Mouse (Mus musculus) heart, embryonic 12.5 days (tissue): ENCODE data around the gene Heg1. TPM values are rescaled to one million over a fixed set of nuclear protein-coding genes. Genes with fewer than 3 reads are reported as not detected.
A peak's percentile ranks its signal among the peaks of the same experiment; 100 is the strongest.

Experiments
- ATAC-seq: fragments of 200-750 bp; cut with Nextera tagmentation; 2 replicates; pipeline ENCODE4 v1.8.0; 2017; ENCODE audit warnings: moderate TSS enrichment, moderate library complexity; ENCODE audit not compliant: insufficient number of reproducible peaks, low FRiP score
- H3K27ac ChIP-seq: fragments of 300-500 bp; sonication (generic); 2 replicates; pipeline ENCODE4 v1.5.1; 2016; ENCODE audit warnings: mild to moderate bottlenecking, moderate library complexity; ENCODE audit not compliant: poor library complexity, severe bottlenecking
- H3K27me3 ChIP-seq: fragments of 300-500 bp; sonication (generic); replicated peaks from 2 replicates; pipeline ENCODE4 v1.6.1; 2016; ENCODE audit warnings: mild to moderate bottlenecking, moderate library complexity
- H3K36me3 ChIP-seq: fragments of 300-500 bp; sonication (generic); 2 replicates; pipeline ENCODE4 v1.6.1; 2016; ENCODE audit warnings: mild to moderate bottlenecking, moderate library complexity
- H3K4me1 ChIP-seq: fragments of 300-500 bp; sonication (generic); replicated peaks from 2 replicates; pipeline ENCODE4 v1.6.1; 2016; ENCODE audit warnings: mild to moderate bottlenecking
- H3K4me2 ChIP-seq: fragments of 300-500 bp; sonication (generic); 2 replicates; pipeline ENCODE4 v1.6.1; 2016; ENCODE audit warnings: mild to moderate bottlenecking, moderate library complexity
- H3K4me3 ChIP-seq: fragments of 300-500 bp; sonication (generic); 2 replicates; pipeline ENCODE4 v1.5.1; 2016; ENCODE audit warnings: mild to moderate bottlenecking
- H3K9ac ChIP-seq: fragments of 300-500 bp; sonication (generic); 2 replicates; pipeline ENCODE4 v1.6.1; 2016; ENCODE audit warnings: mild to moderate bottlenecking, moderate library complexity
- H3K9me3 ChIP-seq: fragments of 300-500 bp; sonication (generic); replicated peaks from 2 replicates; pipeline ENCODE4 v1.6.1; 2016; ENCODE audit warnings: mild to moderate bottlenecking, moderate library complexity
- WGBS: fragments of 180-500 bp; shearing (Covaris S2); methylation state at CpG from one replicate; pipeline ENCODE4 v1.1.7; 2016; 5-methylcytosine and 5-hydroxymethylcytosine counted together
- polyA plus RNA-seq: library from polyadenylated mRNA; unstranded; fragments of >200 nt; fragmentation: Nextera tagmentation; extraction: Ambion mirVana; gene quantifications from 2 replicates; pipeline ENCODE4 v1.2.1, GENCODE M21; 2016

Gene Heg1
- polyA plus RNA-seq, 1 experiment from 2014 or later: 48.3 TPM

DNA sequence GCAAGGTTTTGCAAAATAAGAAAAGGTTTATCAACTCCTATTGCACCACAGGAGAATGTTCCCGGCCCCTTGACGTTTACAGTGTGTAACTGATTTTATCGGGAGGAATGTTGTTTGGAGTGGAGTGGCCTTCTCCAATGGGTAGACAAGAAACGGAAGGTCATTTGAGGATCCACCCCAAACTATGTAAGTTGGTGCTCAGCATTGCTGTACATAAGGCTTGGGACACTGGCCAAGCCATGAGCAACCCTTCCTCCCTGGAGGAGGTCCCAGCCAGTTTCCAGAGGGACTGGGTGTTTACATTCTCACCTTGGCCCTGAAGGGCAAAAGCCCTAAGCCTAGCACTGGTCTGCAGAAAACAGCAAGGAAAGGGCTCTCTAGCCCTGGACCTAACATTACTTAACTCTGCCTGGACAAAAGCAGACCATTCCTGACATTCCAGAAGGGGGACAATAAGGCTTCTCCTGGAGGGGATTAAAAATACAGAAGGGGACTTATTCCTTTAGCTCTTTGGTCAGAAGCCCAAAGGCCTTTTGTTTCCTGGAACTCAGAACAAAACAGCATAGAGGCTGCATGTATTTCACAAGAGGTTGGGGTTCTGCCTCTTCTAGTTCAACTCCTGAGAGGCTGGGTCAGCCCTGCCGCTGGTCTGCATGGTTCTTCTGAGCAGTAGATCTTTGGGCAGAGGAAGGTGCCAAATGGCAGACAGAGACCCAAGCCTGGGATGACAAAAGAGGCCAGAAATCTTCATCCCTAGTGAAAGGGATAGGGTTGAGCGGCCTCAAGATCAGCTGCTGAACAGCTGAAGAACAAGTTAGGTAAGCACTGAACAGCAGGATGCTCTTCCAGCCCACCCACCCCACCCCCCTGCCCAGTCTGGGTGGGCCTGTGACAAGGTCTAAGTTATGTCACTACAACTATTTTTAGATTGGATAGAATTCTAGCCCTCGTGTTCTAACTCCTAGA is 7.5 kb upstream of the Heg1 start:
- peak; percentile 36; the same call in 1 of the 2 replicates for ATAC-seq

DNA sequence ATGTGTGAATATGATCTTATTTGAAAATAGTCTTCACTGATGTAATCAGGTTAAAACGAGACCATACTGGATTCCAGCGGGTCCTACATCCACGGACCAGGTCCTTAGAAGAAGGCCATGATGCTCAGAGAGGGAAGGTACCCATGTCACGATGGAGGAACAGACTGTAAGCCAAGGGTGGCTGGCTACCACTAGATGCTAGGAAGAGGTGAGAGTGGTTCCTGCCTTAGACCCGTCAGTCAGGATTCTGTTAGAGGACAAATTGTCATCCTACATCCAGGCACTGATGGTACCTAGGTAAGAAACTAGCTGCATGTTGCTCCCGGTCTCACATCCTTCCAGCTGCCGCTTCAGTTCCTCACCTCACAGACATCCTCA is 6.9 kb upstream of the Heg1 start:
- Histone ChIP-seq H3K4me3 (no peak overlapping the region), H3K4me2 (no peak overlapping the region), H3K36me3 (no peaks in the 10 kb centered on the region), H3K4me1 (peaks cover 35% of the 10 kb centered on the region), H3K27me3 (no peaks in the 10 kb centered on the region), H3K9ac (no peak overlapping the region), H3K9me3 (0 out of 2 replicates have a peak, but pooled peaks cover 3% of the 10 kb centered on the region), H3K27ac (no peak overlapping the region)
- WGBS: 85% methylated on average over 7 of the region's 7 CpGs
- no peak for ATAC-seq

More for the DNA sequence above, 7.5 kb upstream of the Heg1 start:
- 0 out of 2 replicates have a peak overlapping the region, but pooled peaks have one; percentile 18 for H3K27ac ChIP-seq
- H3K4me3 ChIP-seq: no peak overlapping the region
- 0 out of 2 replicates have a peak, but pooled peaks cover 3% of the 10 kb centered on the region for H3K9me3 ChIP-seq
- WGBS: 45% methylated on average over 7 of the region's 7 CpGs
- no peak overlapping the region for H3K9ac ChIP-seq
- peaks cover 35% of the 10 kb centered on the region for H3K4me1 ChIP-seq
- H3K4me2 ChIP-seq: no peak overlapping the region
- H3K27me3 ChIP-seq: no peaks in the 10 kb centered on the region
- H3K36me3 ChIP-seq: no peaks in the 10 kb centered on the region

- Histone ChIP-seq H3K27me3 (no peaks in the 10 kb centered on the region), H3K4me1 (peaks cover 35% of the 10 kb centered on the region), H3K36me3 (no peaks in the 10 kb centered on the region), H3K4me2 (no peak overlapping the region), H3K9me3 (0 out of 2 replicates have a peak, but pooled peaks cover 3% of the 10 kb centered on the region), H3K27ac (no peak overlapping the region), H3K4me3 (no peak overlapping the region), H3K9ac (no peak overlapping the region)
- ATAC-seq: no peak
- WGBS: 84% methylated on average over 5 of the region's 5 CpGs
Measured at GRCm38 (mm10) chr16:33677901-33678300, 6.3 kb upstream of the Heg1 start.

DNA sequence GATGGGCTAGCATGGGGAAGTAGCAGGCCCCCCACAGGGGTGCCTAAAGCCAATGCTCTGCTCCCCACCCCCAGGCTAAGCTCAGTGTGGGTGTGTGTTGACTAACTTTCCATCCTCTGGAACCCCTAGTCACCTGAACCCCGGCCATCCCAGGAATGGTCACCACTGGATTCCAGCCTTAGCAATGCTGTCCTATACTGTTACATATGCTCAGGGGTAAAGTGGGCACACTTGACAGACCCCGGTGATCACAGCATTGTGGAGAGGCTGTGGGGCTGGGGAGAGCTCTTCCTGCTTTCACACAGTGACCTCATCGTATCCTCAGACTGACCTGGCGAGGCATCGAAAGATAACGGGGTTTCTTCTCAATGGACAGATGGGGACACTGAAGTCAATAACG is 3.9 kb upstream of the Heg1 start:
- ATAC-seq: no peak
- Histone ChIP-seq H3K27ac (no peak overlapping the region), H3K9ac (no peak overlapping the region), H3K4me2 (no peak overlapping the region), H3K4me1 (peaks cover 32% of the 10 kb centered on the region), H3K9me3 (no peaks in the 10 kb centered on the region), H3K27me3 (no peaks in the 10 kb centered on the region), H3K4me3 (no peak overlapping the region), H3K36me3 (no peaks in the 10 kb centered on the region)
- WGBS: 66% methylated on average over 7 of the region's 7 CpGs

DNA sequence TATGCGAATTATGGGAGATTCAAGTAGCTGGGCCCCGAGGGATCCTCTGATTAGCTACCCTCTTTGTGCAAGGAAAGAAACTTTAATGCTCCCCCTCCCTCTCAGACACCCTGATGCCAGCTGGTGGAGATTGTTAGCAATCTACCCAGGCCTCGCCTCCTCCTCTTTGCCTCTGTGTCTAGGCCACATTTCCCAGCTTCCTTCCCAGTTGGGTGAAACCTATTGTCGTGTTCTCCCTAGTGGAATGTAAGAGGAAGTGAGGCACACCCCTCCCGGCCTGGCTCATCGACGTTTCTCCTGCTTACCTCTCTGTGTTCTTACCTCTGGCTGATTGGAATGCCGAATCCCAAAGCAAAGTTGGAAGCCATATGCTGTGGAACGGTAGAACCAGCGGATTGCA is 3.4 kb upstream of the Heg1 start:
- Histone ChIP-seq H3K4me3 (no peak overlapping the region), H3K9ac (no peak overlapping the region), H3K36me3 (no peaks in the 10 kb centered on the region), H3K27me3 (no peaks in the 10 kb centered on the region), H3K9me3 (no peaks in the 10 kb centered on the region), H3K4me1 (peaks cover 30% of the 10 kb centered on the region), H3K27ac (no peak overlapping the region), H3K4me2 (no peak overlapping the region)
- 52% methylated on average over 10 of the region's 10 CpGs for WGBS
- no peak for ATAC-seq

DNA sequence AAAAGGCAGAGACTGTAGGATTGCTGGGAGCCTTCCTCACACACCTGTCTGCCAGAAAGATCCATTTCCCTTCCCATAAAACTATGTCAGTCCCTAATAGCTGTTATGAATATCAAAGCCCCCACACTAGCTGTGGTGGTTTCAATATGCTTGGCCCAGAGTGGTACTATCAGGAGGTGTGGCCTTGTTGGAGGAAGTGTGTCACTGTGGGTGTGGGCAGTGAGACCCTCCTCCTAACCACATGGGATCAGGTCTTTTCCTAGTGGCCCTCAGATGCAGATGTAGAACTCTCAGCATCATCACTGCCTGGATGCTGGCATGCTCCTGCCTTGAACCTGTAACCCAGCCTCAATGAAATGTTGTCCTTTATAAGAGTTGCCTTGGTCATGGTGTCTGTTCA is 2.5 kb upstream of the Heg1 start:
- Histone ChIP-seq H3K27me3 (no peaks in the 10 kb centered on the region), H3K4me1 (peaks cover 31% of the 10 kb centered on the region)

GRCm38 (mm10) chr16:33682651-33683050 is 1.5 kb upstream of the Heg1 start:
- no peak for ATAC-seq
- Histone ChIP-seq H3K4me2 (no peak overlapping the region), H3K4me1 (peaks cover 34% of the 10 kb centered on the region), H3K27me3 (no peaks in the 10 kb centered on the region), H3K9me3 (no peaks in the 10 kb centered on the region), H3K27ac (no peak overlapping the region), H3K9ac (no peak overlapping the region), H3K4me3 (no peak overlapping the region), H3K36me3 (no peaks in the 10 kb centered on the region)
- 81% methylated on average over 3 of the region's 3 CpGs for WGBS

More for the DNA sequence above, 2.5 kb upstream of the Heg1 start:
- Histone ChIP-seq H3K27ac (no peak overlapping the region), H3K36me3 (no peaks in the 10 kb centered on the region), H3K9ac (no peak overlapping the region), H3K4me3 (no peak overlapping the region), H3K9me3 (no peaks in the 10 kb centered on the region), H3K4me2 (no peak overlapping the region)
- no peak for ATAC-seq

DNA sequence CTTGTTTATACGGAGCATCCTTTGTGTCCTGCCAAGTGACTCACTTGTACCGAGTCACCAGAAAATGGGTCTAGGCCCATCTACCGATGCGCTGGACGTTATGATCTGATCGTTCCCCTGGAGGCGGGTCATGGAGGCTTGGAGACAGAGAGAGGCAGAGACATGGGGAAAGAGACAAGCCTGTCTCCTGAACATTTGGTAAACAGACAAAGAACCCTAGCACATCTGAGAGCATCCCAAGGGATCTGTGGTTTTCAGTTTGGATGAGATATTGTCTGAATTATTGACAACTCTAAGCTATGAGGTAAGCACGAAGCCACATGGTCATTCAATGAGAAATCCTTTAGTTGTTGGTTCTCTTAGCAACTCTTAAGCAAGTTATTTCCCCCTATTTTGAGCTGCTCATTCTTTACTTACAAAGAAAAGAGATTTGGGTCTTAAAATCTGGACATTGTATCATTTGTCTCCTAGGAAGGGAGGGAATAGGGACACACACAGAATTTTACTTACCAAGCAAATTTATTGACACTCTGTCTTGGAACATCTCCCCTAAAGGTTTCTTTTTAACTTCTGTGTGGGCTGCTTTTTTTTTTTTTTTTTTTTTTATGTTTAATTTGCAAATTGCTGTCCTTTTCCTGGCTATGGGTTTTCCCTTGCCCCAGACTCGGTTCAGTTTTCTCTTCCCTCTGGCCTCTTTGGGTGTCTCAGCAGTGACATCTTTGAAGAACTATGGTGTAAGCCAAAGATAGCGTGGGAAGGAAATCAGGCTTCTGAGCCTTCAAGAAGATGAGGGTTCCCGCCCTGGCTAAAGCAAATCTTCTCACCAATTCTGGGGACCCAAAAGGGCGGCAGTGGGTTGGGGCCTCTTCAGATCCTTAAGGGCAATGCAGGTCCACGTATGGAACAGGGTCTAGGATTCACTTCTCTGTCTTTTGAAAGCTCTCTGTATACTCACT is 686 bp upstream of the Heg1 start:
- WGBS: 66% methylated on average over 13 of the region's 13 CpGs
- H3K4me1 ChIP-seq: peaks cover 42% of the 10 kb centered on the region
- ATAC-seq: no peak
- no peaks in the 10 kb centered on the region for H3K9me3 ChIP-seq
- peak overlapping the region; percentile 76 for H3K4me2 ChIP-seq
- H3K9ac ChIP-seq: peak overlapping the region; percentile 95; the same call in 1 of the 2 replicates
- no peaks in the 10 kb centered on the region for H3K27me3 ChIP-seq
- H3K36me3 ChIP-seq: peaks cover 4% of the 10 kb centered on the region; the same call in 1 of the 2 replicates
- peak overlapping the region; percentile 87 for H3K27ac ChIP-seq
- peak overlapping the region; percentile 82 for H3K4me3 ChIP-seq

DNA sequence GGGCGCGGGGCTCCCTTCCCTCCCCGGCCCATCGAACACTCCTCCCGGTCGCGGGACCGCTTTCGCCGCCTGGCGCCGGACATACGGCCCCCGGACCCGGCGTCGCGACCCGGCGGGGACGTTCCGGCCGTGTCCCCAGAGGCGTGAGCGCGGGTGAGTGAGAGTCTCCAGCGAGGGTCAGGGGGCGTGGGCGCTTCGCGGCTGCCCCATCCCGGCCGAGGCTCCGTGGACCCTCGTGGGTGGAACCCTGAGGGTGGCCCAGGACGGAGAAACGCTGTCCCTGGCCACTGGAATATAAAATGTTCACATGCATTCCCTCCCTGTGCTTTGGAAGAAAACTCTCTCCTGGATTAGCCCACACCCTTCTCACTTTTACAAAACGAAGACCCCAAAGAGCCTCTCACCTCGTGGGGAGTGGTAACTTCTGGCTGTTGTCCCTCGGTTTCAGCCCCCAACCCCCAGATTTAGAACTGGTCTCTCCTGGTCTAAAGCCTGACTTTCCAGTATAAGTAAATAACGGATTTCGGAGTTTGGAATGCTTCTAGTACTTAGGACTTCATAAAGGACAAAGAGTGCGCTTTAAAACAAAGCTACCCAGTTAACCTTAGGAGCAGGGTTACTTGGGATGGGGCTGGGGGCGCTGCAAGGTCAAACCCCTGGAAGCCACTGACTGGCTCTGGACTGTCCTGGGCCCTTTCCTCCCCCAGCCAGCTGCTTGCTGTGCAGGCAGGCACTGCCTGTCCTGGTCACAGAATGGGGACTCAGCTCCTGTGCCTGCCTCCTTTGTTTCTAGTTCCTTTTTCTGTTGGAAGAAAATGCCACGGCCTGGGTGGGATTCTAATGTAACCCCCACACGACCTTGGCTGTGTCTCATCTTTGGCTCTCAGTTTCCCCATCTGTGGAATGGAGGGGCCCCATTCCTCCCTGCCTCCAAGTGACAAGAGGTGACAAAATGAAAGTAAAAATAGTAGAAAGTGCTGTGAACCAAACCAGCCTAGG is 832 bp downstream of the Heg1 start:
- H3K27ac ChIP-seq: peak overlapping the region; percentile 87
- no peaks in the 10 kb centered on the region for H3K9me3 ChIP-seq
- under 1% methylated on average over 46 of the region's 46 CpGs for WGBS
- H3K4me1 ChIP-seq: peaks cover 54% of the 10 kb centered on the region
- H3K36me3 ChIP-seq: peaks cover 5% of the 10 kb centered on the region; the same call in 1 of the 2 replicates
- peak overlapping the region; percentile 82 for H3K4me3 ChIP-seq
- H3K9ac ChIP-seq: peak overlapping the region; percentile 95
- ATAC-seq: peak; percentile 36; the same call in 1 of the 2 replicates
- peak overlapping the region; percentile 76 for H3K4me2 ChIP-seq
- H3K27me3 ChIP-seq: no peaks in the 10 kb centered on the region

DNA sequence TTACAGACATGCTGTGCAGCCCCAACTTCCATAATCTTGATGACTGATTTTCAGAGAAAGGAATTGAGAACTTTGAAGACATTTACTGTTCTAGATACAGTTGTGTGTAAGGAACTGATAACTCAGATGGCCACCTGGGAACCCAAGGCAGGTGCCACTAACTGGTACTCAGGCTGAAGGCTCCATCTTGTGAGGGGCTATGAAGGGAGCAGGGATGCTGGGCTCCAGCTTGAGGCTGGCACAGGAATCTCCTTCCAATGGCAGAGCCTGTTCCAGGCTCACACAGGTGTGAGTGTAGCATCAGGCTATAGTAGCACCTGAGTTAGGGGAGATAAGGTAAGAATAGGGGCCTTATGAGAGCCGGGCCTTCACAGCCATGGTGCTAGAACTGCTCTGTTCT is 1.9 kb downstream of the Heg1 start:
- 50% methylated on average over 1 of the region's 1 CpGs for WGBS
- no peaks in the 10 kb centered on the region for H3K27me3 ChIP-seq
- peaks cover 54% of the 10 kb centered on the region for H3K4me1 ChIP-seq

More for the DNA sequence above, 1.9 kb downstream of the Heg1 start:
- 0 out of 2 replicates have a peak overlapping the region, but pooled peaks have one; percentile 87 for H3K27ac ChIP-seq
- H3K4me3 ChIP-seq: peak overlapping the region; percentile 82
- no peak for ATAC-seq
- H3K4me2 ChIP-seq: peak overlapping the region; percentile 76
- no peaks in the 10 kb centered on the region for H3K9me3 ChIP-seq
- peak overlapping the region; percentile 95 for H3K9ac ChIP-seq
- peaks cover 5% of the 10 kb centered on the region; the same call in 1 of the 2 replicates for H3K36me3 ChIP-seq
